Mouse (Mus musculus) heart, adult 10 weeks (tissue): ENCODE results near the gene Dgka. TPM values are rescaled to one million over a fixed set of nuclear protein-coding genes. Genes with fewer than 3 reads are reported as not detected.

Experiments used
- polyA plus RNA-seq: library from polyadenylated mRNA; stranded (reverse); fragments of 350-450 nt; fragmentation: Illumina TruSeq; extraction: RNeasy Lipid Tissue Mini Kit (QIAGEN cat#74804); gene quantifications from one replicate; pipeline ENCODE4 v1.2.3, GENCODE M21; 2014; ENCODE audit warnings: low read depth, low replicate concordance

The Dgka gene
- polyA plus RNA-seq = 12.8 TPM

GRCm38 (mm10) chr10:128744680-128745601 is at the start of gene Dgka:
Gene Dgka (minus strand): TSS chr10:128744855.

GRCm38 (mm10) chr10:128790398-128791124 is 45.9 kb upstream of the Dgka start, which contains the start of gene Mmp19:
Gene Mmp19 (plus strand): TSS chr10:128790910.

GRCm38 (mm10) chr10:128747646-128748251 is 3.1 kb upstream of the Dgka start, which contains the start of gene Pym1:
Gene Pym1 (plus strand): TSS chr10:128747889.

GRCm38 (mm10) chr10:128704491-128705316 is 40.0 kb downstream of the Dgka start, which contains the start of gene Cdk2:
Gene Cdk2 (minus strand): TSS chr10:128705031.

GRCm38 (mm10) chr10:128703895-128704294 is 40.8 kb downstream of the Dgka start, which contains the start of gene Pmel:
Gene Pmel (plus strand): TSS chr10:128704195.

GRCm38 (mm10) chr10:128695992-128696807 is 48.5 kb downstream of the Dgka start, which contains the start of gene Rab5b:
Gene Rab5b (minus strand): TSS chr10:128696264.

GRCm38 (mm10) chr10:128673763-128674468 is 70.7 kb downstream of the Dgka start, which contains the start of gene Suox:
Gene Suox (minus strand): TSS chr10:128674073.

Other genes with a start within 250 kb of the Dgka start
- 3.0 TPM for gene Myl6b, start 246.2 kb downstream of the Dgka start, polyA plus RNA-seq
- 20.8 TPM for gene Esyt1, start 219.0 kb downstream of the Dgka start, polyA plus RNA-seq
- 7.1 TPM for gene Zc3h10, start 197.1 kb downstream of the Dgka start, polyA plus RNA-seq
- gene Rpl41, start 195.6 kb downstream of the Dgka start, polyA plus RNA-seq = 918 TPM
- gene Pa2g4, start 178.9 kb downstream of the Dgka start, polyA plus RNA-seq = 56.0 TPM
- gene Erbb3, start 155.2 kb downstream of the Dgka start, polyA plus RNA-seq = 7.1 TPM
- 328 TPM for gene Rps26, start 118.1 kb downstream of the Dgka start, polyA plus RNA-seq
- gene Ikzf4, start 98.9 kb downstream of the Dgka start, polyA plus RNA-seq = 0.37 TPM
- 27.1 TPM for gene Suox, start 70.8 kb downstream of the Dgka start, polyA plus RNA-seq
- gene Rab5b, start 48.6 kb downstream of the Dgka start, polyA plus RNA-seq = 82.2 TPM
- 0.26 TPM for gene Pmel, start 40.7 kb downstream of the Dgka start, polyA plus RNA-seq
- 13.9 TPM for gene Cdk2, start 39.8 kb downstream of the Dgka start, polyA plus RNA-seq
- 9.7 TPM for gene Pym1, start 3.0 kb upstream of the Dgka start, polyA plus RNA-seq
- 1.7 TPM for gene Mmp19, start 46.1 kb upstream of the Dgka start, polyA plus RNA-seq
- 30.3 TPM for gene Dnajc14, start 59.2 kb upstream of the Dgka start, polyA plus RNA-seq
- gene Tmem198b, start 59.5 kb upstream of the Dgka start, polyA plus RNA-seq = 9.2 TPM
- gene Sarnp, start 72.5 kb upstream of the Dgka start, polyA plus RNA-seq = 89.3 TPM
- gene Ormdl2, start 76.8 kb upstream of the Dgka start, polyA plus RNA-seq = 14.6 TPM
- gene Gdf11, start 146.9 kb upstream of the Dgka start, polyA plus RNA-seq = 0.97 TPM
- 176 TPM for gene Cd63, start 156.1 kb upstream of the Dgka start, polyA plus RNA-seq
- gene Rdh5, start 178.0 kb upstream of the Dgka start, polyA plus RNA-seq = 13.4 TPM
- 352 TPM for gene Bloc1s1, start 179.2 kb upstream of the Dgka start, polyA plus RNA-seq
- gene Itga7, start 189.0 kb upstream of the Dgka start, polyA plus RNA-seq = 122 TPM
- not detected for gene Mettl7b, start 216.1 kb upstream of the Dgka start, polyA plus RNA-seq
- gene Olfr9, start 244.6 kb upstream of the Dgka start, polyA plus RNA-seq = not detected